Mouse (Mus musculus) midbrain, postnatal 0 days (tissue): ENCODE results near the gene Atraid. TPM values are rescaled to one million over a fixed set of nuclear protein-coding genes. Genes with fewer than 3 reads are reported as not detected.
A peak's percentile ranks its signal among the peaks of the same experiment; 100 is the strongest.
"Not testable (repeated sequence)": the region's sequence is repeated elsewhere in the genome, so short reads cannot be mapped to it uniquely, and the experiment has no call there.

ENCODE experiments used
- ATAC-seq: fragments of 200-750 bp; cut with Nextera tagmentation; 2 replicates; pipeline ENCODE4 v1.8.0; 2017; ENCODE audit warnings: moderate number of reproducible peaks, mild to moderate bottlenecking, moderate TSS enrichment, moderate library complexity; ENCODE audit not compliant: low FRiP score
- DNase-seq: peaks from one replicate; pipeline ENCODE4 v3.0.0-alpha.2; 2015; ENCODE audit warnings: low spot score
- H3K27ac ChIP-seq: fragments of 300-500 bp; sonication (generic); 2 replicates; pipeline ENCODE4 v1.5.1; 2014; ENCODE audit warnings: low read depth, mild to moderate bottlenecking, low read length, mixed read lengths
- H3K27me3 ChIP-seq: fragments of 300-500 bp; sonication (generic); 2 replicates; pipeline ENCODE4 v1.6.1; 2014; ENCODE audit warnings: low read length, control low read depth, mixed read lengths; ENCODE audit not compliant: insufficient read depth
- H3K36me3 ChIP-seq: fragments of 300-500 bp; sonication (generic); 2 replicates; pipeline ENCODE4 v1.6.1; 2014; ENCODE audit warnings: low read length, control low read depth, mixed read lengths; ENCODE audit not compliant: insufficient read depth
- H3K4me1 ChIP-seq: fragments of 300-500 bp; sonication (generic); 2 replicates; pipeline ENCODE4 v1.6.1; 2014; ENCODE audit warnings: mild to moderate bottlenecking, control low read depth, antibody characterized with exemption, low read length, mixed read lengths; ENCODE audit not compliant: insufficient read depth
- H3K4me2 ChIP-seq: fragments of 300-500 bp; sonication (generic); 2 replicates; pipeline ENCODE4 v1.6.1; 2014; ENCODE audit warnings: low read depth, mild to moderate bottlenecking, low read length, mixed read lengths; ENCODE audit not compliant: poor library complexity, severe bottlenecking
- H3K4me3 ChIP-seq: fragments of 300-500 bp; sonication (generic); 2 replicates; pipeline ENCODE4 v1.5.1; 2014; ENCODE audit warnings: low read depth, mild to moderate bottlenecking, low read length, moderate library complexity
- H3K9ac ChIP-seq: fragments of 300-500 bp; sonication (generic); replicated peaks from 2 replicates; pipeline ENCODE4 v1.6.1; 2014; ENCODE audit warnings: mild to moderate bottlenecking, low read length, moderate library complexity, mixed read lengths; ENCODE audit not compliant: poor library complexity, severe bottlenecking
- H3K9me3 ChIP-seq: fragments of 300-500 bp; sonication (generic); 2 replicates; pipeline ENCODE4 v1.6.1; 2016; ENCODE audit warnings: low read length, control low read depth
- CTCF ChIP-seq: IDR thresholded peaks from 2 replicates; pipeline ENCODE4 v1.5.1; 2016; ENCODE audit warnings: antibody characterized with exemption, mild to moderate bottlenecking
- WGBS: fragments of 180-500 bp; shearing (Covaris S2); extraction: QIAGEN DNeasy Blood & Tissue Kit; methylation state at CpG from one replicate; pipeline ENCODE4 v1.1.7; 2014; 5-methylcytosine and 5-hydroxymethylcytosine counted together
- polyA plus RNA-seq: library from polyadenylated mRNA; unstranded; fragments of >200 nt; fragmentation: Nextera tagmentation; extraction: Ambion mirVana; gene quantifications from 2 replicates; pipeline ENCODE4 v1.2.1, GENCODE M21; 2015
- total RNA-seq: library from RNA; depleted of rRNA; stranded (reverse); fragments of >200 nt; gene quantifications from 2 replicates; pipeline ENCODE4 v1.2.3, GENCODE M21; 2014

Atraid gene
- total and polyA plus RNA-seq, 2 experiments from 2014 or later, result 155 to 235 TPM

DNA sequence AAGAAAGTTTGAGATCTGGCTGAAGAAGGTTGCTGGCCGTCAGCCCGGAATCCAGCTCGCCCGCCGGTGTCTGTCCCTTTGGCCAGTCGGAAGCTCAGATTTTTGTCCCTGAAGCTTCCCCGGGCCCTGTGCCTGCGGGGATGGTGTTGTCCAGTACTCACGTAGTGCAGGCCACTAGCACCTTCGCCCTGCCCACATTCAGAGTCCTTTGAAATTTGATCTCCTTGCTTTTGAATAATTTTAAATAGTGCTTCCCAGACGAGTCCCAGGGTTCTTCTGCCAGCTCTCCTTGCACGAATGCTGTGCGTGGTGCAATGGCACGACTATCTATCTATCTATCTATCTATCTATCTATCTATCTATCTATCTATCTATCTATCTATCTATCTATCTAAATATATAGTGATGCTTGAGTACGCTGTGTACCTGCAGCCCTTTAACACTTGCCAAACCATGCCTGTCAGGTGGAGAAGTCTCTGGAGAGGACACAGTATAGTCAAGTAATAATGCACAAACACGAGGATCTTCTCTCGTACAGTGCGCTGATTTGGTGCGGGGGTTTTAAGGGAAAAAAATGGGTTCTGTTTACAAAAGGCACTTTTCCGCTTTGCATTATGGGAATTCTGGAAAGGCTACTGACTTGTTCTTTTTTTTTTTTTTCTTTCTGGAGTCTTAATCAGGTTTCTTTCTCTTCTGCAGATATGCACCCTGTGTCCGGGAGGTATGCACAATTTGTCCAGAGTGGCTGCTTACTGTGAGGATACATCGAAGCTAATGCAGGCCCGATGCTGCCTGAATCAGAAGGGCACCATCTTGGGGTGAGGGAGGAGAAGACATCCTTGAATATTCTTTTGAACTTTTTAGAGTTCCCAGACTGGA lies 890 bp downstream of the Atraid start, which contains the start of gene Slc5a6:
TSS of gene Slc5a6 (minus strand) at position 162 of the 879 bp plus-strand sequence.
- Histone ChIP-seq H3K4me2 (peak within 1 kb of the TSS; percentile 76), H3K27me3 (no peaks in the 10 kb centered on the region), H3K9me3 (no peaks in the 10 kb centered on the region), H3K4me1 (0 out of 2 replicates have a peak, but pooled peaks cover 2% of the 10 kb centered on the region), H3K9ac (peak within 1 kb of the TSS; percentile 76), H3K4me3 (peak within 1 kb of the TSS; percentile 71), H3K36me3 (peaks cover 15% of the 10 kb centered on the region), H3K27ac (peak within 1 kb of the TSS; percentile 95)
- peak; percentile 75 for TF ChIP-seq CTCF
- ATAC-seq (peak; percentile 29), DNase-seq (peak; percentile 68)
- 2% methylated on average over 23 of the region's 23 CpGs for WGBS

DNA sequence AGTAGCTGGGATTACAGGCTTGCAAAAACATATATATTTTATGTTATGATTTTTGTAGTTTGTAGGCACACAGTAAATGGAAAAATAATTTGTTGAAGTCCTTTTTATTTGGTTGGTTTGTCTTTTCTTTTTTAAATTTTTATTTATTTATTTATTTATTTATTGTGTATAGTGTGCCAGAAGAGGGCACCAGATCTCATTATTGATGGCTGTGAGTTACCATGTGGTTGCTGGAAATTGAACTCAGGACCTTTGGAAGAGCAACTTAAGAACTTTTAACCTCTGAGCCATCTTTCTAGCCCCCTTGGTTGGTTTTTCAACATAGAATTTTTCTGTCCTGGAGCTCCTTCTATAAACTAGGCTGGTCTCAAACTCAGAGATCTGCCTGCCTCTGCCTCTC lies 2.3 kb downstream of the Atraid start:
- Histone ChIP-seq H3K4me3 (no peak overlapping the region), H3K9ac (no peak overlapping the region), H3K4me1 (0 out of 2 replicates have a peak, but pooled peaks cover 3% of the 10 kb centered on the region), H3K27me3 (no peaks in the 10 kb centered on the region), H3K27ac (no peak overlapping the region), H3K9me3 (no peaks in the 10 kb centered on the region), H3K36me3 (0 out of 2 replicates have a peak, but pooled peaks cover 5% of the 10 kb centered on the region), H3K4me2 (no peak overlapping the region)
- ATAC-seq (no peak), DNase-seq (no peak)
- peak; percentile 23 for TF ChIP-seq CTCF

DNA sequence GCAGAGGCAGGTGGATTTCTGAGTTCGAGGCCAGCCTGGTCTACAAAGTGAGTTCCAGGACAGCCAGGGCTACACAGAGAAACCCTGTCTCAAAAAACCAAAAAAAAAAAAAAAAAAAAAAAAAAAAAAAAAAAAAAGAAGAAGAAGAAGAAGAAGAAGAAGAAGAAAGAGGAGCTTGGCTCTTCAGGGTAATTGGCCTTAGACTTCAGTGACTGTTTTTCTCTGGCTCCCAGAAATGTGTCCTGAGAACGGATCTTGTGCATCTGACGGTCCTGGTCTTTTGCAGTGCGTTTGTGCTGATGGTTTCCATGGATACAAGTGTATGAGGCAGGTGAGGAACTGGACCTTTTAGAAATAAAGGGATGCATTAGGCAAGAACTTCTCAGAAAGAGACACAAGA lies 5.6 kb downstream of the Atraid start:
- H3K36me3 ChIP-seq, H3K27me3 ChIP-seq, ATAC-seq, DNase-seq, H3K4me1 ChIP-seq, H3K9me3 ChIP-seq: not testable (repeated sequence)
- Histone ChIP-seq H3K9ac (peak overlapping the region; percentile 71), H3K27ac (peak overlapping the region; percentile 59), H3K4me2 (peak overlapping the region; percentile 91), H3K4me3 (peak overlapping the region; percentile 64)
- WGBS, result 47% methylated on average over 4 of the region's 4 CpGs

DNA sequence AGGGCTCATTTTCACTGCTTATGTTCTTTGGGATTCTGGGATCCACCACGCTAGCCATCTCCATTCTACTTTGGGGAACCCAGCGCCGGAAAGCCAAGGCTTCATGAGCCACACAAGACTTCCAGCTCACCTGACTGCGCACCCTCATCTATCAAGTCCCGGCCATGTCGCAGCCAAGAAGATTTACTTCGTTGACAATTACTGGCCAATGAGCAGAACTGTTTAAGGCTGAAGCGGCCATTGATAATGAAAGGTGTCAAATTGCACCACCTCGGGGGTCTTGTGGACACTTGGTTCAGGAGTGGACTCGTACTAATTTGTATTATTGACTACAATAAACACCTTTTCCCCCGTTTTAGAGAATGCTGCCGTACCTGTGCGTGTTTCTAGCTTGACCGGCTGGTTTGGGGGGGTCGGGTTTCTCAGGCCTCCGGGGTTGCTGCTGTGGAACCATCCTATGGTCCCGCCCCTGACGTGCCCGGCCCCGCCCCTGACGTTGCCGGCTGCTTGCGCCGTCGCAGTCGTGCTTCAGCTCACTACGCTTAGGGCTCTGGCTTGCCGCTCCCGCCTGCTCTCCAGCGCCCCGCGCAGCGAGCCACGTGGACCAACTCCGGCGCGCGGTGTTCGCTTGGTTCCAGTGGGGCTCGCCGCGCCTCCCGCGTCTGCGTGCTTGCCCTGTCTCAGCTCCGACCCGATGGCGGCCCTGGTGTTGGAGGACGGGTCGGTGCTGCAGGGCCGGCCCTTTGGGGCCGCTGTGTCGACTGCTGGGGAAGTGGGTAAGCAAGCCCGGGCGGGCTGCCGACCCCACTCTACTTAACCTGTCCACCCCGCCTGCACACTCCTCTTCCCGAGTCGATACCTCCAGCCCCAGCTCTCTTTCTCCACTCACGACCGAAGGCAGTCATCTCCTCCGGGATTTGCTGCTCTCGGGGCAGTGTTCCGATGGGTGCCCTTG lies 6.4 kb downstream of the Atraid start, which contains the start of gene Cad:
TSS of gene Cad (plus strand) at position 520 of the 955 bp plus-strand sequence.
- Histone ChIP-seq H3K9me3 (no peaks in the 10 kb centered on the region), H3K4me2 (peak within 1 kb of the TSS; percentile 91), H3K4me3 (peak within 1 kb of the TSS; percentile 64), H3K36me3 (peaks cover 16% of the 10 kb centered on the region), H3K4me1 (0 out of 2 replicates have a peak, but pooled peaks cover 7% of the 10 kb centered on the region), H3K27me3 (no peaks in the 10 kb centered on the region), H3K9ac (peak within 1 kb of the TSS; percentile 71), H3K27ac (peak within 1 kb of the TSS; percentile 59)
- ATAC-seq, result peak; percentile 96
- DNase-seq, result peak; percentile 94
- under 1% methylated on average over 63 of the region's 64 CpGs for WGBS
- TF ChIP-seq CTCF, result peak; percentile 55

DNA sequence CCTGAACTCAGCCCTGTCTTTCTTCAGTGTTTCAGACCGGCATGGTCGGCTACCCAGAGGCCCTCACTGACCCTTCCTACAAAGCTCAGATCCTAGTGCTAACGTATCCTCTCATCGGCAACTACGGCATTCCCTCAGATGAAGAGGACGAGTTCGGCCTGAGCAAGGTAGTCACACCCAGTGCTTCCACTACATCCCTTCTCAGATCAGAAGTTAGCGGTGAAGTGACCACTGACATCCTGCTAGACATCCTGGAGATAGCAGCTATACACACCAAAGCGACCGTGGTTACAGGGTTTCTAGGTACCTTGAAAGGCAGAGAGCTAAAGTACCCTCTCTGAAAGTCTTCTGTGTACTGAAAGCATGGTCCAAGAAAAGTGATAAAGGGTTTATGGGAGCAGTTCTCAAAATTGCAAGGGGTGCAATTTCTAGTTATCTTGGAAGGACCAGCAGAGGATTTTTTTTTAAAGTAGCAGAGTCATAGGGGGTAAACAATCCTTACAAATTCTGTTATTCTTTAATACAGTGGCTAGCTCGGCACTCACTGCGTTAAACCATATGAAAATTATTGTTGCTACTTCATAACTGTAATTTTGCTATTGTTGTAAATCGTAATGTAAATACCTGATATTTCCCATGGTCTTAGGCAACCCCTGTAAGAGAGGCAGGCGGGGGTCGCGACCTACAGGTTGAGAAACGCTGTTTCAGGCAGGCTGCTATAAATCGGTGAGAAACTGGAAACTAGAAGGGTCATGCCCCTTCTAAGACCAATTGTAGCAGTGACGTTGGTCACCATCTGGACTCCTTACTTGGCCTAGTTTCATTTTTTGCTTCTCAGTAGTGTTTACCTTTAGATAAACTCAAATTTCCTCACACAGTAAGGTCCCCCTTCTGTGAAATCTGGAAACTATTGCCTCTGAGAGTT lies 7.4 kb downstream of the Atraid start:
- 0 out of 2 replicates have a peak, but pooled peaks cover 7% of the 10 kb centered on the region for H3K4me1 ChIP-seq
- peaks cover 25% of the 10 kb centered on the region for H3K36me3 ChIP-seq
- no peaks in the 10 kb centered on the region for H3K9me3 ChIP-seq
- H3K27me3 ChIP-seq, result no peaks in the 10 kb centered on the region
- DNase-seq (no peak), ATAC-seq (peak; percentile 2; the same call in 1 of the 2 replicates)
- peak overlapping the region; percentile 64 for H3K4me3 ChIP-seq
- 26% methylated on average over 19 of the region's 19 CpGs for WGBS
- TF ChIP-seq CTCF, result no peak
- H3K9ac ChIP-seq, result peak overlapping the region; percentile 71
- peak overlapping the region; percentile 91 for H3K4me2 ChIP-seq
- peak overlapping the region; percentile 59; the same call in 1 of the 2 replicates for H3K27ac ChIP-seq
